Mouse (Mus musculus) thymus, adult 2 months (tissue): ENCODE data around the gene Rtn1.

Experiments used
- CTCF ChIP-seq: fragments of 200-500 bp; IDR thresholded peaks from 2 replicates; pipeline ENCODE4 v1.5.1; 2012; ENCODE audit warnings: mild to moderate bottlenecking, control low read depth, low read length, moderate library complexity, borderline replicate concordance; ENCODE audit not compliant: control insufficient read depth, poor library complexity, insufficient read depth; ENCODE audit errors: extremely low read depth
- POLR2A ChIP-seq: fragments of 200-500 bp; IDR thresholded peaks from 2 replicates; pipeline ENCODE4 v1.6.1; 2012; ENCODE audit warnings: mild to moderate bottlenecking, low read length, control low read depth, moderate library complexity; ENCODE audit not compliant: control insufficient read depth, poor library complexity, insufficient read depth; ENCODE audit errors: extremely low read depth

GRCm38 (mm10) chr12:72296552-72296951 lies 112.3 kb downstream of the Rtn1 start:
- TF ChIP-seq POLR2A = no peak
- no peak for TF ChIP-seq CTCF
